Mouse (Mus musculus): ENCODE data around the gene Kiz. TPM values are rescaled to one million over a fixed set of nuclear protein-coding genes. Genes with fewer than 3 reads are reported as not detected.

The Kiz gene
- polyA plus RNA-seq, 2 experiments from 2014 or later: 16.3 to 20.0 TPM

- ATAC-seq: no peak
These were observed 15.9 kb downstream of the Kiz start for GRCm38 (mm10) chr2:146871300-146872269.

DNA sequence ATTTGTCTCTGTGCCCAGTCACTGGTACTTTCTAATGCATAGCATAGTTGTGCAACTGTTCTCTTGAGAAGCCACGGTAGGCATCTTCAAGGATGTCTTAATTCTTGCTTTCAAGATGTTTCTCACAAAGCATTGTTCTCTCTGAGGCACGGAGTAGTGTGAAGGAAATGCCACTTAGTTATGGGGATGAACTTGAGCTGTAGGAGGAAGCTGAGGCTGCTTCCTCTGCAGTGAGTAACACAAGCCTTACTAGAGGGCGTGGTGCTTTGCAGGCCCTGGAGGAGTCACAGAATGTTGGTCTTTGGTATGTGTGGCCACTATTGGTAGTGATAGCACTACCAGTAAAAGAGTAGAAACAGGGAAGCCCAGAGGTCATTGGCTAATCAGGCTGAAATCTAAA is 17.0 kb downstream of the Kiz start:
- no peak for ATAC-seq

DNA sequence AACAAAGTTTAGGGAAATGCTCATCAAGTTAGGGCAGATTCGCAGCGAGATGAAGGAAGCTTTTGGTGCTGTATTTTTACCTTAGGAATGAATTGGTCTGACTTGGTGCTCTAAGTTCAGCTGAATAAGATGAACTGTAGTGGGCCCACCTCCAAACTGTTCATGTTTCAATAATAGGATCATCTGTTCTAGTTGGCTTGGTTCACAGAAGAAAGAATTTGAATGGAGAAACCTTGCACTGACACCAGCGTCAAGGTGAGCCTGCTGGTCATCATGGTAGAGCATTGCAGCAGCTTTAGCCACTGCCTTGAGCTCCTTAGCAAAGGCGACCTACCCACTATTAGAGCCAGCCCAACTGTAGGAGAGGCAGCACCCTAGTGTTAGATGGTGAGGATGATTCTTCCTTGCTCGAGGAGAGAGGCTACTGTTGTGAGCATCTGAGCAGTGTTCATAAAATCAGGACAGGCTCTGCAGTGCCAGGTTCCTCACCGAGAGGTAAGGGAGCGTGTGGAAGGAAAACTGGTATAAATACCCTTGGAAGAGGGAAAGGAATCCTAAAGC is 18.3 kb downstream of the Kiz start:
- no peak for ATAC-seq

DNA sequence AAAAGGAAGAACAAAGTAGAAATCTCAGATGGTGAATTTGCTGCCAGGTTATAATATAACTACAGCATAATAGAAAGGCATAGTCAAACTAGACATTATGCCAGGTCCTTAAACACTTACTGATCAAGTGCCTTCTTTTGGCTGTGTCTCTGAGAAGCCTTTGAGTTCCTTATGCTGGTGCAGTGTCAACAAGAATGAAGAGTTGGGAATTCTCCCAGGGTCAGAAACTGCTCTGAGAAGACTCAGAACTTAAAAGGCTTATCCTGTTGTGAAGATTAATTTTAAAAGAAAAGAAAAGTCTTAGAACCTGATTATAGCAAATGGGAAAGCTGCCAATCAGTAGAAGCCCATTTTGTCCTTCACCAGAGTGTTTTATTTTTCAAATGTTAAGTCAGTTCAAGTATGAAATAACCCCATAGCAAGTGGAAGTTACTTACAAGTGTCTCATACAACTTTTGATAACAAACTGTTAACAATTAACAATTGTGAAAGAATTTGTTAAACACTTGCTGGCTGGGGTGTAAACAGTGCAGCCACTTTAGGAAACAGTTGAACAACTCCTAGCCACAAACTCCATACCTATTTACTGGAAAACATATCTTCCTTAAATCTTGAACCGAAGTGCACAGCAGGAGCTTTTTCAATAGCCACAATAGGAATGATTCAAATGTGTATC is 21.9 kb downstream of the Kiz start:
- ATAC-seq: no peak

DNA sequence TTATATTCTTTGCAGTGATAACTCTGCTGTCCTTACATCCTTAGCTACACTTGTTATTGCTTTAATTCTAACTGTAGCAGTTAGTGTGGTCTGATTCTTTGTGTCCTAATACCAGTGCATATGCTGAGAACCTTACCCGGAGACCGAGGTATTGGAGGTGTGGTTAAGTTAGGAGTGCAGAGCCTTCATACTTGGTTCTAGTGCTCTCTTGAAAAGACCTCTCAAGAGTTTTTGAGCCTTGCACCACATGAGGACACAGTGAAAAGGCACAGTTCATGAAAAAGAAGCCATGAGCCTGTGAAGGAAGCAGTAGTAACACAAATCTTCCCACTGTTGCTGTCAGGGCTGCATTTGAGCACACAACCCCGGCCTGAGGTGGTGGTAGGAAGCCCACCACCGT is 26.0 kb downstream of the Kiz start:
- no peak for ATAC-seq

GRCm38 (mm10) chr2:146884291-146884855 is 28.7 kb downstream of the Kiz start:
- no peak for ATAC-seq

- no peak for ATAC-seq
These were observed 33.2 kb downstream of the Kiz start for GRCm38 (mm10) chr2:146888786-146889414.

GRCm38 (mm10) chr2:146898977-146899376 is 43.3 kb downstream of the Kiz start:
- no peak for ATAC-seq

DNA sequence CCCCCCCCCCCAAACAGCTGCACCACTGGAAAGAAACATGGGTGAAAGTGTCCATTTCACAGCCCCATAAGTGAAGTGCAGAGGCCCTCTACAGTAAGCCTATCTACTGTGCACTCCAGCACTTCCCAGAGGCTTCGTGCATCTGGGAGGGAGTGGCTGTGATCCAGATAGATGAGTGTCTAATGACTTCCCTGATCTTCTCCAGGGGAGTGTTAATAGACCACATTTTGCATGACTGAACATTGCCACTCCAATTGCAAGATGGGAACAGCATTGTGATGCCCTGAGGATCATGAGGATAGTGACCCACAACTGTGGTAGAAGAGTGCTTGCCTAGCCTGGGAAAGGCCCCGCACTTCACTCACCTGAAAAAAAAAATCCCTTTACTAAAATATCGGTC is 60.4 kb downstream of the Kiz start:
- ATAC-seq: no peak

GRCm38 (mm10) chr2:146917770-146918169 is 62.1 kb downstream of the Kiz start:
- ATAC-seq: no peak

DNA sequence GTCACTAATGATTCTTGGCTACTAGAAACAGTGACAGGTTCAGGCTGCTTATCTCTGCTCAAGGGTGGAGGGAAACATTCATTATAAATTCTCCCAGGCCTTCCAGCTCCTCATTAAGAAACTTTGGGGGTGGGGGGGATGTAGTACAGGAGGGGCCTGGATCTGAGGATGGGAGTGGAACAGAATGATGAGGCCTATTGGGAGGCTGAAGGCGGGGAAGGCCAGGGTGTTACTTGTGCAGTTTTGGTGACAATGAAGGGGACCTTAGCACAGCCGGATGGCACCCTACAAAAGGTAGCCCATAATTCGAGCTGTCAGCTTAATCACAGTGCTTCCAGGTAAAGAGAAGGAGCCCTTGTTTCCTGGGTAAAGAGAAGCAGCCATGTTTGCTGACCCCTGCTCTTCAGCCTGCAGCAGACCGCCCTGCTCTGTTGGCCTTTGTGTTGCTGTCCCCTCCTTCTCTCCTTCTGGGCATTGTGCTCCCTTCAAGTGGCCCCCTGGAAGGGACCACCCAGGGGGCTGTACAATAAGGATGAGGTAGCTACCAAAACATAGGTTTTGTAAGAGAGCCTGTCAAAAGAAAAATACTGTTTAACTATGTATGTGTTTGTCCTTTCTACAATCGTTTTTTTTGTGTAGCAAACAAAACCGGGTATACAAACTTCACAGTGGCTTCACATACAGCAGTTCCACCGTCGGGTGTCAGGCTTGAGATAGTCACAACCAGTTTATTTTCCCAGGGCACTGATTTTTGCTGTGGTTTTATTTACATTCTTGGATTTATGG is 64.9 kb downstream of the Kiz start:
- ATAC-seq: no peak

DNA sequence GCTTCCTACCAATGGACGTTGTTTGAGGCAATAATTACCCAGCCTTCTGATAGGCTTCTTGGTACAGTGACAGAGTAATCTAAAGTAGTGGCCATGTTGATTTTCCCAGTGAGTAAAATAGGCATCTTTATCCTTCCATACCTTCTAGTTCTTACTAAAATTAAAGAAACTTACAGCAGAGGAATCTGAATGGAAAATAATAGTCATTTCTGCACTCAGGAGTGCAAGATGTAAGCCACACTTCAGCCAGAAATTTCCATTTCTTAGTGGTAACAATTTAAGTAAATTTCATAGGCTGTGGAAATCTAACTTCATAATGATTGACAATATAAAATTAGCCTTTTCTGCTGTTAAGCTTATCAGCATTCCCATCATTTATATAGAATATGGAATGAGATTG is 69.6 kb downstream of the Kiz start:
- no peak for ATAC-seq

GRCm38 (mm10) chr2:146925846-146926245 is 70.2 kb downstream of the Kiz start:
- no peak for ATAC-seq

GRCm38 (mm10) chr2:146948223-146948776 is 92.6 kb downstream of the Kiz start:
- ATAC-seq: no peak

DNA sequence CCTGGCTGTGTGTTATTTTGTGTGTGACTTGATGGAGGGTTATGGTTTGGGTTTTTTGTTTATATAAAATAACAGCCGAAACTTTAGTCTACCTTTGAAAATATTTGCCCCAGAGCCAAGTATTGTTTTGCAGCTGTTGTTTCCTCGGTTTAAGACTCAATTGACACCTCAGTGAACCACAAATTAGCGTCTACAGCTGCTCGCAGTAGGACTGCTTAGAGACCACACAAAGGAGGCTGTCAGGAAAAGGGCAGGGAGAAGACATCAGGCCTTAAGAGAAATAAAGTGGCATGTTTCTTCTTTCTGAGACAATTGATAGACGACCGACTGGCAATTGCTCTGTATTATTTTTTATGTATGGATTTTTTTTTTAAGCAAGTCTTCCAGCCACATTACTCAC is 100.7 kb downstream of the Kiz start:
- ATAC-seq: no peak

DNA sequence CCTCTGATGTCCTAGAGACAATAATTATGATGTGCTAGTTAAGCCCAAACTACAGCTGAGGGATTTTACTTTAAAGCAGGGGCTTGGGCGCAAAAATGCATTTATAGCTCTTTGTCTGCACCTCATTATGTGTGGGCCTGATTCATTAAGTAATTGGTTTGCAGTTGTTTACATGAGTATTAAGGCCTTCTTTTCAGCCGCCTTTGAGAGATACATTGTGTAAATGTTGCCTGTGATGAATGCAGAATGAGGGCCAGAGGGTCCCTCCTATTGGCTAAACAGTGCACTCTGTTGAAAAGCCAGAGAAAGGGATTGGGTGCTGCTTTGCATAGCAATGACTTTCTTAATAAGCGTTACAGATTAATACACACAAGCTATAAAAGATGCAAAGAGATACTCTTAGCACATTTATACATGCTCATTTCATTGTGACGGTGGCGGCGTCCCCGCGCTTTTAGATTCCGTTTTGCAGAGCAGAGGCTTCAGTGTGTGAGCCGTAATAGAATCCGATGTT is 102.8 kb downstream of the Kiz start:
- ATAC-seq: no peak

DNA sequence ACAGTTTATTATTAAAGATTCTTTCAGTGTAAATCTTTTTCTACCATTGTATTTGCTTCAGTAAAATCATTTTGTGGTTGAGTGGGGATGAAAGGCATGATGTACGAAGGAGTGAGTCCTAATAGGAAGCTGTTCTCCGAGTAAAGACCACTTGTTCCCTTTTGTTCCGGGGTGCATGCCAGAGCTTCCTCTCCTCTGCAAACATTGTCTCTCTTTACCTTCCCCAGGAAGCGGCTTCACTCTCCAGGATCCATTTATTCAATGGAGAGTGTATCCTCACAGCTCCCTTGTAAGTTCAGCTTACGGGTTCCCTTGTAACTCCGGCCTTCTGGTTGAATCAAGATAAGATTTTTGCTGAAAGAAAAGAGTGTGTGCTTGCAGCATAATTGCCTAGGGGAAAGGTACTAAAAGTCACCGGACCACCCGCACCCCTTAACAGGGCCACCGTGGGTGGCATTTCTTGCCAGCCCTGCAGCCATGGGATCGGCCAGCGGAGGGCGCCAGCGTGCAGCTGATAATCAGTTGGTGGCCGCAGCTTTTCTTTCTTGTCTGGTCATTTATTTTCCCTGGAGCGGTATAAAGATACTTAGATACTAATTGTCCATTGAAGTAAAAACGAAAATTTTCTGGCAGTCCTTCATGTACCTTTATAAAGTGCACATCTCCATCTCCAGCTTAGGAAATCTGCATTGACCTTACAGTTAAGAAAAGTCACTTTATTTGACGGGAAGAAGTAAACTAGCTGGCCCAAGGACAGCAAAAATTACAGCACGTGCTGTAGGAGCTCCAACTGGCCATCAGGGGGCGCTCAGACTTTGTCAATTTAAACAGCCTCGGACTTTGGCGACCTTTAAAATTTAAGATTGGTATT is 103.5 kb downstream of the Kiz start:
- peak; percentile 83 for ATAC-seq

- ATAC-seq: no peak
These were observed 119.4 kb downstream of the Kiz start for GRCm38 (mm10) chr2:146975024-146975423.

- ATAC-seq: no peak
These were observed 119.9 kb downstream of the Kiz start for GRCm38 (mm10) chr2:146975453-146976028.

DNA sequence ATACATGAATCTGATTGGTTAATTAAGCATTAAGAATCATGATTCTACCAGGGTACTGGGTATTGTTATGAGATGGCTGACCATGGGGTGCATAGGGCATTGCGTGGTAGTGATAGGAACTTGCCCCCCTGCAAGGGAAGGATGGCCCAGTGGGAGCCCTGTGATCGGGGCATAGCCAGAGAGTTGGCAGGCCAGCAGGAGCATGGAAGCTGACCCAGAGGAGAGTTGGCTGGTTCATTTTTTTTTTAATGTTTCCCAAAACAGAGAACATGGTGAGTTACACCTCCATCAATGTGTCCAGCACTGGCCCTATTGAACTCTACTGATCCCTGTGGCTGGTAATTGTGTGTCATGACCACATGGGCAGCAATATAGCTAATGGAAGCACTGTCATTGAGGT is 127.1 kb downstream of the Kiz start:
- ATAC-seq: no peak

Data from activated CD4-positive, CD25-positive, alpha-beta regulatory T cell, adult 4 months (primary cell).